Mouse (Mus musculus) thymus, postnatal 14 days (tissue): ENCODE measurements around the gene Cep250.
"Not testable (repeated sequence)": the region's sequence is repeated elsewhere in the genome, so short reads cannot be mapped to it uniquely, and the experiment has no call there.

ENCODE experiments used
- DNase-seq: peaks from one replicate; pipeline ENCODE4 v3.0.0; 2021

The Cep250 gene

GRCm38 (mm10) chr2:155956134-155957059 lies at the start of gene Cep250:
Cep250 (plus strand) TSS chr2:155956458.
- DNase-seq = peak; percentile 88

- no peak for DNase-seq
Observed at GRCm38 (mm10) chr2:155914684-155915083, 41.6 kb upstream of the Cep250 start.

DNA sequence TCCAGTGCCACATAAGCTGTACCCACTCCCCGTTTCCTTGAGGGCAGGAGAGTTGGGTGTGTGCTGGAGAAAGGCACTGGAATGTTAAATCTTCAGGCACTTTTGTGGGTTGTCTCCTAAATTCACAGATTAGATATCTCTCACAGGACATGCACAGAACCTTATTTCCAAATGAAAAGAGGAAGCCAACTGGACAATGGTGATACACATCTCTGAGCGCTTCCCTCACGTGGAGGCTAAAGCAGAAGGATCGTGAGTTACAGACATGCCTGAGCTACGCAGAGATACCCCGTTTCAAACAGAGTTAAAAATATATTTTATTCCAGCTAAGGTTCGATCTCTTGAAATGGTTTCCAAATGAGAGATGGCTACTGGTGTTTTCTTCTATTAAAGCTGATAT lies 33.1 kb upstream of the Cep250 start:
- no peak for DNase-seq

GRCm38 (mm10) chr2:155925213-155925612 lies 31.0 kb upstream of the Cep250 start:
- DNase-seq = not testable (repeated sequence)

DNA sequence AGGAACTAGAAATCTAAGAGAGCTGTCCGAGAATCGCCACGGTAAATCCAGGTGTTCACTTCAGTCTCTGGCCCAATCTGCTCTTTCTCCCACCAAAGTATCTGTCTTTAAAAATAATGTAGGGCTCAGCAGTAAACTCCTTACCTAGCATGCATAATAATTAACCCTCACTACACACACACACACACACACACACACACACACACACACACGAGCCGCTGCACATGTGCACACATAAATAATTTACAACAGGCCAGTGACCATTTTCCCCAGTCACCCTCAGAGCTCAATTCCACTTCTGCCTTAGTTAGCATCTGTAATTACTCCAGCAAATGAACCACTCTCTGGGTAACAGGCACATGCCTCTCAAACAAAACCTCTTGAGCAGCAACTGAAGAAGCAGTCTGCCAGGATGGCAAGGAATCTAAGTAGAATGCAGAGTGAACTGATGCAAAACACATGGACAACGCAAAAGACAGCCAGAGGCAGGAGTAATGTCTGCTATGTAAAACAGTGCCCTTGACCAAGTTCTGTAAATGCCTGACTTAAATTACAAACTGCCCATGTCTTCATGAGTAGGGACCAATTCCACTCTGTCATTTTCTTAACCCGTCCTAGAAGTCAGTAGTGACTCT lies 27.4 kb upstream of the Cep250 start:
- DNase-seq = no peak

- peak; percentile 94 for DNase-seq
Observed at GRCm38 (mm10) chr2:155929531-155930442, 26.5 kb upstream of the Cep250 start, which contains the start of gene Uqcc1. Uqcc1 (minus strand) TSS chr2:155930310.

DNA sequence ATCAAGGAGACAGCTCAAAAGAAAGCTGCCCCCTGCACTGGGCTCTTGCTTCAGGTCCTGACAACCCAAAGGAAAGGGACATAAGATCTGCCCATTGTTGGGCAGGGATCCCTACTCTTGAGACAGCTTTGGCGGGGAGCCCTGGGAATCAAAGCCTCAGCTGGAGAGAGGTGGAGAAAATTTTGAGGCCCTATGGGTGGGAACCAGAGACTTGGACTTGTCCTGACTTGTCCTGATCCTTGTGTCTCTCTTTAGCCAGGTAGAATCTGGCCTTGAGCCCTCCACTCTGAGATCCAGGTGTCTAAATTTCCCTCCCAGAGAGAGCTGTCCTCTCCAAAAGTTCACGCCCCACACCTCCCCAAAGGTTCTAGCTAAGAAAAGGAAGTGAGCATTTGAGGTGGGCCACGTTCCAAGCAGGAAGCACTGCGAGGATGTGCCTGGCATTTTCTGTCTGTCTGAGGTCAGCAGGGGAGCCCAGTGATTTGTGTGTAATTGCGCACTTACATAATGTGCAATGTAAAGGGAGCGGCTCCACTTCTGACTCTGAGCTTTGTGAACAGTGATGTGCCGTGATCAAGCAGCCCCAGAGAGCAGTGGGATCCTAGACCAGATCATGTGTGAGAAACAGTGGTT lies 16.2 kb upstream of the Cep250 start:
- DNase-seq = no peak

DNA sequence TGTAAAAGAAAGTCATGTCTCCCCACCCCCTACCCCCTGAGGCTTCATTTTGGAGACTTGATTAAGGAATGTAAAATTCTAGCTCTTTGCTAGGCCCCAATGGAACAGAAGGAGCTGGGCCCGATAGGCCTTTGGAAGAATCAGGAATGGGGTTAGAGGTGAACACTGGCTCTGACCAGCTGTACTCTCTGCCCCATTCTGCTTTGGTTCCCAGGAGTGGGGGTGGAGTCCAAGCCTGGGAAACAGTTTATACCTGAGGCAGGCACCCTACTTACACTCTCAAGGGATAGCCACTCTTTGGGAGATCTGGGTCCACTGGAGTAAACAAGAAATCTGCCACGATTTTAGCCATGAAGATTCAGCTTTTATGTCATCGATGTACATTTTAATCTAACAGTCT lies 15.6 kb upstream of the Cep250 start, which contains the start of gene Gm15557:
TSS of gene Gm15557 (plus strand) at position 48 of the 400 bp plus-strand sequence.
- DNase-seq = no peak

DNA sequence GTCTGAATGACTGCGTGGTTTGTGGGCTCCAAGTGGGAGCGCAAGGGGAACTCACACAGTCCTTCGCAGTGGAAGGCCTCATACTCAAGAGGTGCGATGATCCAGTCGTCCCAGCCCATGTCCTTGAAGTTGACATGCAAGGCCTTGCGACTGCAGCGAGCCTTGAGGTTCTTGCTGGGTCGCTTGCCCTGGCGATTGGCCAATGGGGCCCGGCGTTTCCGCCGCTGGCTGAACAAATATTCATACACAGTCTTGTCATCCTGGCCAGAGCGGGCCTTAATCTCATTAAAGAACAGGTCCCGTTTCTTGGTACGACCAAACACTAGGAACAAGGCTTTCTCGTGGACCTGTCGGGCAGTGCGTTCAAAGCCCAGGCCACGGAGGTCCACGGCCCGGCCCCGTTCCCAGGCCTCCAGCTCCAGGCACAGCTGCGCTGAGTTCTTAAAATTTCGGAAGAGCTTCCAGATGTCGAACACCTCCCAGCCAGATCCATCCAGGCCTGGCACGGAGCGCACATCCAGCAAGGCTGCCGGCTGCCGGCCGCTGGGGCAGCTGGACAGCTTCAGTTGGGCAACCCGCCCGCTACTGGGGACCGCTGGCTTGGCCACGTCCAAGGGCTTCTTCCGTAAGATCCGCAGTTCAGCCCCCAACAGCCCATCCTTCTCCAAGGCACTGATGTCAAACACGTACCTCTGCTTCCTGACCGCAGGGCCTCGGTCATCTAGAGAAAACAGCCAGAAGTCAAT lies 14.4 kb upstream of the Cep250 start:
- no peak for DNase-seq

GRCm38 (mm10) chr2:155943463-155943862 lies 12.8 kb upstream of the Cep250 start:
- DNase-seq = no peak

DNA sequence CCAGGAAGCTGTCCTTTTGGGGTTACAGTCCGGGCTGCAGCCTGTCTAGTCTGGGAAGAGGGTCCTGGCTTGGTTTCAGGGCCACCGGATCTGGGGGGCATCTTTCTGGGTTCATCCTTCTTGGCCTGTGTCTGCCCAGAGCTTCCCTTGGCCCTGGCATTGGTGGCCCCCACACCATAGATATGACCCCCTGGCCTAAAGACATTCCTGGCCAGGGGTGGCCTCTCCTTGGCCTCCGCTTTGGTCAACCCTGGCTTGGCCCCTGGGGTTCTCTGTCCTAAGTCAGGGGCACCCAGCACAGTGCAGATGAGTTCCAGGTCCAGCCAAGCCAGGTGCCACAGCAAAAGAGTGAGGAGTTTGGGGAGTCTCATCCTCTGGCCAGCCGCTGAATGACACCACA lies 11.6 kb upstream of the Cep250 start:
- no peak for DNase-seq

DNA sequence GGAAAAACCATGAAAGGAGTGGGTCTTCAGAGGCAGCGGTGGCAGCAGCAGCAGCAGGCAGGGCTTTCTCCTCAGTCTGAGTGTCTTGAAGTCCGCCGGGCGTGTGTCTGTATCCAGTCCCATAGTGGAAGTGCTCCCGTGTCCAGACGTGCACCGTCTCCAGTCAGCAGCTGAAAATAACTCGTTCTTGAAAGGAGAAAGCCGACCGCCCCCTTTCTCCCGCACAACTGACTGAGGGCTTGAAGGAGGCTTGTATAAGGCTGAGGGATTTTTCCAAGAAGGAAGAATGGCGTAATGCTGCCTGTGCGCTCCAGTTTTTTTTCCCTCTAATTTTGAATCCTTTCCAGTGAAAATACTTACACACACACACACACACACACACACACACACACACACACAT lies 11.1 kb upstream of the Cep250 start, which contains the start of gene Gdf5:
TSS of gene Gdf5 (minus strand) at position 244 of the 400 bp plus-strand sequence.
- DNase-seq = no peak

DNA sequence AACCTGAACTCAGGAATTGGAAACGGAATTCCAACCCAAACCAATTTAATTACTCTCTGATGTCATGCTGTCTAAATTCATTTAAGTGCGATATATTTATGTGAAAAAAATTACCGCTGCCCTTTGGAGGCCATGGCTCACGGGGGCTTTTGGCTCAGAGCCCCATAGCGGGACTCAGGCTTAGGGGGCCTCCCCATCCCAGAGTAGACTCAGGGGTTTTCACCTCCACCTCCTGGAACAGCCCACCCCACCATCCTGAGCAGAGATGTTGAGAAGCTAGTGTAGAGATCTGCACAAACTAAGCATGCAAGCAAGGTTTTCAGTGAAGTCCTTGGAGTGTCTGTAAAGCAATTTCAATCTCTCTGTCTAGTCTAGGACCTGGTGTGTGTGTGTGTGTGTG lies 10.7 kb upstream of the Cep250 start:
- no peak for DNase-seq

DNA sequence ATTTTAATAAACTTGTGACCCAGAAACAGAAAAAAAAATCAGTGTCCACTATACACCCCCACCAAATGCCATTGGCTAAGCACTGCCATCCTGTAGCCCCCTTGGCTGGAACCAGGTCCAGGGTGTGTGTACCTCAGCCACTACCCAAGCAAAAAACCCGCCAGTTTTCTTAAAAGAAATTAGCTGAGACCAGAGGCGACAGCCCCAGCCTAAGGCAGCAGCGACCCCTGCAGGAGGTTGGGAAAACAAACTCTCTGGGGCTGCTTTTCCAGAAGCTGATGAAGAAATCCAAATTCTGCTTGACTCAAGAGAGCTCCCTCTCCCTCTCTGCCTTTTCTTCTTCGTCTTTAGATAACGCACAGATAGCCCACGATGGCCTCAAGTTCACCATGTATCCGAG lies 10.2 kb upstream of the Cep250 start:
- peak; percentile 70 for DNase-seq

- DNase-seq = no peak
Observed at GRCm38 (mm10) chr2:155946499-155946898, 9.8 kb upstream of the Cep250 start.

DNA sequence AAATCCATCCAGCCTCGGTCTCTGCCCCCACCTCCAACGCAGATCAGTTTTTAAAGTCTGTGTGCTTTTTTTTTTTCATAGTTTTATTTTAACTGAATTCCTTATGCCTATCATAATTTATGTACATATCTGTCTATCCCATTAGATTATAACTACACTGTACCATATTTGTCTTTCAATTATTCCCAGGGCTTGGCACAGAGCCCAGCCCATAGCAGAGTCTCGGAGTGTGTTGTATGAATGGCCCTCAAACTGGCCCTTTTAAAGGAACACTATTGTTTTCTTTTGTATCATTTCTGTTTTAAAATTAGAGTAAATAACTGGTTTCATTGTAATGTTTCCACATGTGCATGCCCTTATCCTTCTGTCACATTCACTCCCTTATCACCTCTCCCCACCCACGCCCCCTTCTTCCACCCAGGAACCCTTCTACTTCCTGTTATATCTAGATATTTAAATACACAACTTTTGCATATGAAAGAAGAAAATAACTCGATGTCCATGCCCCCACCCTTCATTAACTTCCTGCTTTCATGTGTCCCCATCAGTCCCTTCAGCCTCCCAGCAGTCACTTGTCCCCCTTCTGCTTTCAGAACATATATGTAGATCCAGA lies 8.8 kb upstream of the Cep250 start:
- DNase-seq = no peak

DNA sequence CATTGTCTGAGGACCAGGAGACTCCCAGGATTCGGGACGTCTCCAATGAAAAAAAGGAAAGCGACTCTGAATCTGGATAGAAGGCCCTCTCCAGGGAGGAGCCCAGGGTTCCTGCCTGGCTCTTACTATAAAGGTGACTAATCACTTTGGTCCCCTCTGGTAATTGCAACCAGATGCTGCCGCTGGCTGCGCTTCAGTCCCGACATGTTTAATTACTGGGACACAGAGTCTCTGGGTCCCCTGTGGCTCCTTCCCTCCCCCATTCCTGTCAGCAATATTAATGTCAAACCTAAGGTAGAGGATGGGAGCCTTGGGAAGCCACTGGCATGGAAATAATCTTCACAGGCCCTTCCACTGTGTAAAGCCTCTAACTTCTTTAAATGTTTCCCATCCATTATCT lies 6.9 kb upstream of the Cep250 start:
- DNase-seq = no peak

- peak; percentile 71 for DNase-seq
Observed at GRCm38 (mm10) chr2:155952006-155952405, 4.3 kb upstream of the Cep250 start.

DNA sequence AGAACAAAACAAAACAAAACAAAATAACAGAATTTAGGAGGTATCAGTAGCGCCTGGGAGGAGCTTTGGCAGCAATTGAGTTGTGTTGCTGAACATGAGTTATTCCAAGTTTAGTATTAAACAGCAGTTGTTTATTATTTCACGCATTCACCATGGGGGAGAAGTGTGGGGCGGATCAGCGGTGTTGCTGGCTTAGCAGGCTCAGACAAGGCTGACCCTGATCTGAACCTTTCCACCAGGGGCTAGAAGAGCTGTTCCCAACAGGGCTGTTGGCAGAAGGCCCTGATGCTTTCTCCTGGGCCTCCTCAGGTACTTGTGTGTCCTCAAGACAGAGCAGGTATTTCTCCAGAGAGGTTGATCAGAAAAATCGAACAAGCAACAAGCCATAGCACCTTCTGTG lies 3.7 kb downstream of the Cep250 start:
- DNase-seq = no peak

DNA sequence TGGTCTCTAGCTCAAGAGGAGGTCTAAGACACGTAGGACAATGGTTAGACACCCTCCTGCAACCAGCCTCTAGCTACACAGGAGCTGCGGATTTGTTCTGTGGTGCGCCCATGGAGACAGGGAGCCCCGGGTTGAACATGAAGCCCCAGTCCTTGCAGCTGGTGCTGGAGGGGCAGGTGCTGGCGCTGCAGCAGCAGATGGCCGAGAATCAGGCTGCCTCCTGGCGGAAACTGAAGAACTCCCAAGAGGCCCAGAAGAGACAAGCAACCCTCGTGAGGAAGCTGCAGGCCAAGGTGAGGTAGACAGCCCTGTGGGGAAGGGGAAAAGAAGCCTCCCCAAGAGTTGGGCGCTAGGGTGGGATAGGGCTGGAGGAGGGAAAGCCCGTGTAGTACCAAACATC lies 5.6 kb downstream of the Cep250 start:
- no peak for DNase-seq

DNA sequence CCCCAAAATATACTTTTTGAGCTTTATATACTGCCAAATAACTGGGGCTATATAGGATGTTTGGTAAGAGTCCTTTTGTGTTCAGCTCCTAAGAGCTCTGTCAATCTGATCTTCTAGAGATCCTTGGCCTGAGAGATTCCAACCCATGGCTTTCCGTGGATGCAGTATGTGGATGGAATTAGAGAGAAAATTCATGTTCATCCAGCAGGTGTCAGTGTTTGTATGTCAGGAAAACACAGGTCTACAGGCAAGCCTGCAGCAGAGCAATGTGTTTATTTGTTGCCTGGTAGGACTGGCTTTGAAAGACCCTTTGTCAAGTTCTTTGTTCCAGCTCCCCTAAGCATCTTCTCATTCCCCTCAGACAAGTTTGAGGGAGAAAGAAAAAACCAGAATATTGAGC lies 6.7 kb downstream of the Cep250 start:
- DNase-seq = peak; percentile 48
